22 mouse cellular contexts compared by ENCODE assay signal in the genomic region with DNA sequence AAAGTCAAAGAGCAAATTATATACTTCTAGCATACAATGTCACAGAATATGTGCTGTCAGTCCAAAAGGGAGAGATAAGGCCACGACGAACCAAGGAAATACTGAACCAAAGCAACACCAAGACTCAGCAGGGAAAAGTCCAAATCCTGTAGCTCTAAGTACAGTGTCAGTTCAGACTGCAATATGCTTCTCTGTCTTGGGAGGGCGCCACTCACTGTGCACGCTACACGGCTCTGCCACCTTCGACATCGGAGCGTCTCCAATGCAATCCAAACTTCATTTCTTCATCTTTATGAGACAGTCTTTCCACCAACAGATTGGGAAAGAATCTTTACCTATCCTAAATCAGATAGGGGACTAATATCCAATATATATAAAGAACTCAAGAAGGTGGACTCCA. TPM values are rescaled to one million over a fixed set of nuclear protein-coding genes. Genes with fewer than 3 reads are reported as not detected.
DNase-seq lines count a peak whose midpoint lies in the region; ATAC-seq and TF ChIP-seq lines count a peak whose summit lies in the region.
"Had no signal": no experiment of that assay in that cellular context is flagged by ENCODE, and none has a peak within 500 bp of the region (broad histone marks: within the 10 kb centered on the region; RNA-seq: fewer than 3 reads in every experiment).

No protein-coding gene starts in this region.

- WGBS in intestine, postnatal 0 days = 76% methylated on average over 8 of the region's 8 CpGs
- 86% methylated on average over 8 of the region's 8 CpGs for WGBS in intestine, embryonic 16.5 days
- 83% methylated on average over 8 of the region's 8 CpGs for WGBS in lung, postnatal 0 days

- H3K36me3 ChIP-seq in intestine, postnatal 0 days (ENCODE audit: control insufficient read depth, insufficient read depth) = no peaks in the 10 kb centered on the region
- no peaks in the 10 kb centered on the region for H3K36me3 ChIP-seq in intestine, embryonic 16.5 days (ENCODE audit: control insufficient read depth, insufficient read depth, low read length)
- no peaks in the 10 kb centered on the region for H3K36me3 ChIP-seq in lung, postnatal 0 days (ENCODE audit: insufficient read depth, low read length)
- H3K36me3 ChIP-seq: embryonic facial prominence, embryonic 13.5 days; heart, embryonic 13.5 days; hindbrain, embryonic 12.5 days had no signal

- H3K27ac ChIP-seq in intestine, postnatal 0 days (ENCODE audit: low read depth, low read length) = no peak overlapping the region
- H3K27ac ChIP-seq in intestine, embryonic 16.5 days (ENCODE audit: low read length) = no peak overlapping the region
- no peak overlapping the region for H3K27ac ChIP-seq in lung, postnatal 0 days (ENCODE audit: low read length)
- H3K27ac ChIP-seq: embryonic facial prominence, embryonic 13.5 days; heart, embryonic 13.5 days; hindbrain, embryonic 12.5 days had no signal

- no peaks in the 10 kb centered on the region for H3K27me3 ChIP-seq in intestine, postnatal 0 days (replicated peaks; ENCODE audit: control insufficient read depth, insufficient read depth, low read length)
- H3K27me3 ChIP-seq in intestine, embryonic 16.5 days (replicated peaks; ENCODE audit: control insufficient read depth, insufficient read depth, low read length) = no peaks in the 10 kb centered on the region
- H3K27me3 ChIP-seq in lung, postnatal 0 days (replicated peaks; ENCODE audit: insufficient read depth, low read length) = no peaks in the 10 kb centered on the region
- H3K27me3 ChIP-seq: embryonic facial prominence, embryonic 13.5 days; heart, embryonic 13.5 days; hindbrain, embryonic 12.5 days had no signal

- ATAC-seq in intestine, postnatal 0 days = no peak; the same call in 1 of the 2 replicates
- ATAC-seq in intestine, embryonic 16.5 days = no peak
- ATAC-seq in lung, postnatal 0 days = no peak
- ATAC-seq: CD4-positive, CD25-positive, alpha-beta regulatory T cell, adult 4 months; forebrain, embryonic 14.5 days; hindbrain, embryonic 16.5 days had no signal

- TF ChIP-seq CTCF in intestine, postnatal 0 days (IDR thresholded peaks at IDR 0.05; ENCODE audit: low read depth) = peak; percentile 58
- peak; percentile 8; the same call in 1 of the 2 replicates for TF ChIP-seq CTCF in lung, postnatal 0 days (IDR thresholded peaks at IDR 0.05)

- no peak for DNase-seq in lung, postnatal 0 days (ENCODE audit: low spot score)
- no peak for DNase-seq in lung, postnatal 10 days
- DNase-seq in R1 (ENCODE audit: low read depth, low spot score) = peak; percentile 38
- no peak for DNase-seq in retina, embryonic 14.5 days (ENCODE audit: low spot score)
- no peak for DNase-seq in frontal cortex, adult 2 months (ENCODE audit: extremely low spot score in 1 of 2, low spot score in 1 of 2)
- DNase-seq: adrenal gland, adult 2 months; adrenal gland, postnatal 25 days; B cell, adult 2 months; cerebellum, adult 18-20 months; cerebellum, adult 9-11 months; cerebellum, postnatal 36 days; gastrocnemius, postnatal 36 days; heart, adult 11 months; heart, postnatal 4 days had no signal

- H3K9ac ChIP-seq in intestine, postnatal 0 days (ENCODE audit: low read depth, low read length) = no peak overlapping the region
- H3K9ac ChIP-seq in intestine, embryonic 16.5 days (ENCODE audit: low read depth, low read length) = no peak overlapping the region
- no peak overlapping the region for H3K9ac ChIP-seq in lung, postnatal 0 days (replicated peaks; ENCODE audit: low read depth)
- H3K9ac ChIP-seq: embryonic facial prominence, embryonic 13.5 days; heart, embryonic 13.5 days; hindbrain, embryonic 12.5 days had no signal

- TF ChIP-seq EP300 in lung, postnatal 0 days (IDR thresholded peaks at IDR 0.05) = no peak

- no peaks in the 10 kb centered on the region for H3K9me3 ChIP-seq in intestine, postnatal 0 days (ENCODE audit: control insufficient read depth)
- H3K9me3 ChIP-seq in intestine, embryonic 16.5 days (ENCODE audit: control insufficient read depth, low read length) = no peaks in the 10 kb centered on the region
- H3K9me3 ChIP-seq in lung, postnatal 0 days (ENCODE audit: low read length) = no peaks in the 10 kb centered on the region
- H3K9me3 ChIP-seq: embryonic facial prominence, embryonic 13.5 days; heart, embryonic 13.5 days; hindbrain, embryonic 12.5 days had no signal

- H3K4me1 ChIP-seq in intestine, postnatal 0 days (replicated peaks; ENCODE audit: control insufficient read depth, insufficient read depth, low read length) = no peaks in the 10 kb centered on the region
- H3K4me1 ChIP-seq in intestine, embryonic 16.5 days (ENCODE audit: control insufficient read depth, insufficient read depth, low read length) = no peaks in the 10 kb centered on the region
- no peaks in the 10 kb centered on the region for H3K4me1 ChIP-seq in lung, postnatal 0 days (ENCODE audit: insufficient read depth, low read depth, low read length)
- H3K4me1 ChIP-seq: embryonic facial prominence, embryonic 13.5 days; heart, embryonic 13.5 days; hindbrain, embryonic 12.5 days had no signal

- no peak overlapping the region for H3K4me3 ChIP-seq in intestine, postnatal 0 days (ENCODE audit: low read depth, low read length)
- no peak overlapping the region for H3K4me3 ChIP-seq in intestine, embryonic 16.5 days (ENCODE audit: low read length)
- H3K4me3 ChIP-seq in lung, postnatal 0 days (ENCODE audit: low read depth, low read length) = no peak overlapping the region
- H3K4me3 ChIP-seq: embryonic facial prominence, embryonic 13.5 days; heart, embryonic 13.5 days; hindbrain, embryonic 12.5 days had no signal

- H3K4me2 ChIP-seq in intestine, postnatal 0 days (replicated peaks; ENCODE audit: low read depth) = no peak overlapping the region
- no peak overlapping the region for H3K4me2 ChIP-seq in intestine, embryonic 16.5 days (ENCODE audit: low read depth, low read length)
- no peak overlapping the region for H3K4me2 ChIP-seq in lung, postnatal 0 days (replicated peaks; ENCODE audit: low read depth, low read length)
- H3K4me2 ChIP-seq: embryonic facial prominence, embryonic 13.5 days; heart, embryonic 13.5 days; hindbrain, embryonic 12.5 days had no signal

RNA-seq across cellular contexts. Expression of gene Hipk3, which starts 17.4 kb away (rescaled TPM):
- polyA plus RNA-seq in intestine, postnatal 0 days (2015; fragmentation: Nextera tagmentation; extraction: Ambion mirVana) = 10.1 and 10.7 TPM in 2 replicates
- polyA plus RNA-seq in intestine, embryonic 16.5 days (2015; fragmentation: Nextera tagmentation; extraction: Ambion mirVana) = 7.6 and 9.7 TPM in 2 replicates
- polyA plus RNA-seq in lung, postnatal 0 days (2015; fragmentation: Nextera tagmentation; extraction: Ambion mirVana) = 17.5 and 18.4 TPM in 2 replicates
- polyA plus RNA-seq in frontal cortex, adult 2 months (2012; rRNA removed) = 32.2 and 33.3 TPM in 2 replicates
